Mouse (Mus musculus) embryonic facial prominence, embryonic 14.5 days (tissue): ENCODE results near the gene Snrpb. TPM values are rescaled to one million over a fixed set of nuclear protein-coding genes. Genes with fewer than 3 reads are reported as not detected.

Source experiments
- ATAC-seq: fragments of 200-750 bp; cut with Nextera tagmentation; 2 replicates; pipeline ENCODE4 v1.8.0; 2017; ENCODE audit warnings: low read depth, moderate number of reproducible peaks, moderate TSS enrichment
- DNase-seq: peaks from one replicate; pipeline ENCODE4 v3.0.0-alpha.2; 2015; ENCODE audit warnings: low spot score
- H3K27ac ChIP-seq: fragments of 300-500 bp; sonication (generic); replicated peaks from 2 replicates; pipeline ENCODE4 v1.5.1; 2014; ENCODE audit warnings: low read depth, mild to moderate bottlenecking, low read length, moderate library complexity
- H3K27me3 ChIP-seq: fragments of 300-500 bp; sonication (generic); replicated peaks from 2 replicates; pipeline ENCODE4 v1.6.1; 2014; ENCODE audit warnings: low read length; ENCODE audit not compliant: control insufficient read depth, insufficient read depth
- H3K36me3 ChIP-seq: fragments of 300-500 bp; sonication (generic); 2 replicates; pipeline ENCODE4 v1.6.1; 2014; ENCODE audit warnings: low read length, mixed read lengths; ENCODE audit not compliant: control insufficient read depth, insufficient read depth
- H3K4me1 ChIP-seq: fragments of 300-500 bp; sonication (generic); 2 replicates; pipeline ENCODE4 v1.6.1; 2014; ENCODE audit warnings: antibody characterized with exemption, low read length; ENCODE audit not compliant: control insufficient read depth, insufficient read depth
- H3K4me2 ChIP-seq: fragments of 300-500 bp; sonication (generic); 2 replicates; pipeline ENCODE4 v1.6.1; 2014; ENCODE audit warnings: low read depth, mild to moderate bottlenecking, low read length, moderate library complexity, mixed read lengths
- H3K4me3 ChIP-seq: fragments of 300-500 bp; sonication (generic); 2 replicates; pipeline ENCODE4 v1.5.1; 2014; ENCODE audit warnings: low read depth, mild to moderate bottlenecking, low read length
- H3K9ac ChIP-seq: fragments of 300-500 bp; sonication (generic); 2 replicates; pipeline ENCODE4 v1.6.1; 2014; ENCODE audit warnings: low read depth, mild to moderate bottlenecking, low read length, moderate library complexity, mixed read lengths
- H3K9me3 ChIP-seq: fragments of 300-500 bp; sonication (generic); 2 replicates; pipeline ENCODE4 v1.6.1; 2016; ENCODE audit warnings: low read length; ENCODE audit not compliant: control insufficient read depth
- WGBS: fragments of 180-500 bp; shearing (Covaris S2); extraction: QIAGEN DNeasy Blood & Tissue Kit; methylation state at CpG from one replicate; pipeline ENCODE4 v1.1.7; 2014; 5-methylcytosine and 5-hydroxymethylcytosine counted together
- polyA plus RNA-seq: library from polyadenylated mRNA; unstranded; fragments of >200 nt; fragmentation: Nextera tagmentation; extraction: Ambion mirVana; gene quantifications from 2 replicates; pipeline ENCODE4 v1.2.1, GENCODE M21; 2014

Gene Snrpb
- polyA plus RNA-seq, 1 experiment from 2014 or later = 472 TPM

DNA sequence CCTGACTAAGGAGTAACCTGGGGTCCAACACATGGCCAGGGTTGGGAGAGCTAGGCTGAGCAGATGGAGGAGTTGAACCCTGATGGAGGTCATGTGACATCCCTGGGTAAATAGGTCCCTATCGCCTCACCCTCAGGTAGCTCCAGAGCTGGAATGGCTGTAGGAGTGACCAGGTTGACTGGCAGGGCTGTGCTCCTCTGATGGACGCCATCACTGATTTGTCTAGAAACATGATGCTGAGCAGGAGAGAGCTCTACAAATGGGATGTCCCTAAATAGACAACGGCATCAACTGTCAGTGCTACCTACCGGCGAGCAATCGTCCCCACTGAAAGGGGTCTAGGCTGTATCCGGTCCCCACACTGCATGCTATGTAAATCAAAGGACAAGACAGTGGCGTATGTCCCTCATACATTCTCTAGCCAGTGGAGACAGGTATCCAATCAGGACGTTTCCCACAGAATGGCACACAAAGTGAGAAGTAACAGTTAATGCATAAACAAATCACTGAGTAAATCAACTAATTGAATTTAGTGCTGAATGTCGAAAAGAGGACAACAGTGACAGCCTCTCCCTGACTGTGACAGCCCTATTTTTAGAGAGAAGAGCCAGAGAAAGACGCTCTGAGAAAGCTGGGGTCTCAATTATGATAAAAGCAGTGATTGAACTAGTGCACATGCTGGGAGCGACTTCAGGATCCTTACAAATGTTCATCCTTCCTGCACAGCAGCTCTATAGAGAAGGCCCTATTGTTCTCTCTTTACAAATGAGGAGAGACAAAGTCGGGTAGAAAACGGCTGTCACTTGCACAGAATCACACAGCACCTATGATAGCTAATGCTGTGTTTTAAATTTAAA is 21.7 kb downstream of the Snrpb start:
- 69% methylated on average over 14 of the region's 14 CpGs for WGBS
- Histone ChIP-seq H3K9ac (no peak overlapping the region), H3K36me3 (no peaks in the 10 kb centered on the region), H3K4me2 (no peak overlapping the region), H3K4me1 (no peaks in the 10 kb centered on the region), H3K4me3 (no peak overlapping the region), H3K9me3 (no peaks in the 10 kb centered on the region), H3K27me3 (no peaks in the 10 kb centered on the region), H3K27ac (no peak overlapping the region)
- DNase-seq (no peak), ATAC-seq (no peak)

DNA sequence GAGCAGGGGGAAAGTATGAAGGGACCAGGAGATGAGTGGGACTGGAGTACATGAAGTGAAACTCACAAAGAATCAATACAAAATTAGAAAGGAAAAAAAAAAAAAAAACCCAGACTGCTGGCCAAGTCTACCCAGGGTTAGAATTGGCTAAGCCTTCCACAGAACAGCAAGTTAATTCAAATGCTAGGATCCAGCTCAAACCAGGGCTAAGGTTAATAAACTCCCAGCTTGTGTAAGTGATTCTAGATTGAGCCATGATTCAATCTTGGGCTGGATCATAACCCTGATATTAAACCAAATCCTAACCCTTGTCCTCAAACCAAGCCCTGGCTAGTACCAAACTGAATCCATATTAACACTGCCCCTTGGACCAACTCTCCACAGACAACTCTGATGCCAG is 23.4 kb downstream of the Snrpb start:
- Histone ChIP-seq H3K4me2 (no peak overlapping the region), H3K9me3 (no peaks in the 10 kb centered on the region), H3K27me3 (no peaks in the 10 kb centered on the region), H3K9ac (no peak overlapping the region), H3K4me3 (no peak overlapping the region), H3K36me3 (no peaks in the 10 kb centered on the region), H3K27ac (no peak overlapping the region), H3K4me1 (no peaks in the 10 kb centered on the region)
- DNase-seq (no peak), ATAC-seq (no peak)

DNA sequence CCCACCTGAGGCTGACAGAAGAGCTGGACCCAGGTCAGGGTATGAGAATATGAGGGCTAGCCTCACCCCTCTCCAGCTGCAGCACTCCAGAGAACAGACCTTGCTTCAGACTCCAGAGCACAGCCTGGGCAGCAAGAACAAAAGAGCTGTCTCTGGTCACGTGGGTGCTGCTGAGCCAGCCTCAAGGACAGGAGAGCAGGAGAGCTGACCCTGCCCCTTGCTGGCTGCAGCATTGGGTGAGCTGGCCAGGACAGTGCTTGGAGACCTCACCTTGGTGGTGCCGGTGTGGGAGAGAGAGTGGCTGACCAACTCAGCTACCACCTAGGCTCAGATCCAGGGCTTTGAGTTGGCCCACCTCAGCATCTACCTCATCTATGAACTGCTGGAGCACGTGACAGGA is 24.0 kb downstream of the Snrpb start:
- Histone ChIP-seq H3K36me3 (no peaks in the 10 kb centered on the region), H3K27me3 (no peaks in the 10 kb centered on the region), H3K4me1 (no peaks in the 10 kb centered on the region), H3K27ac (no peak overlapping the region), H3K9ac (no peak overlapping the region), H3K4me2 (no peak overlapping the region), H3K9me3 (no peaks in the 10 kb centered on the region), H3K4me3 (no peak overlapping the region)
- 74% methylated on average over 2 of the region's 3 CpGs for WGBS
- DNase-seq (no peak), ATAC-seq (no peak)

DNA sequence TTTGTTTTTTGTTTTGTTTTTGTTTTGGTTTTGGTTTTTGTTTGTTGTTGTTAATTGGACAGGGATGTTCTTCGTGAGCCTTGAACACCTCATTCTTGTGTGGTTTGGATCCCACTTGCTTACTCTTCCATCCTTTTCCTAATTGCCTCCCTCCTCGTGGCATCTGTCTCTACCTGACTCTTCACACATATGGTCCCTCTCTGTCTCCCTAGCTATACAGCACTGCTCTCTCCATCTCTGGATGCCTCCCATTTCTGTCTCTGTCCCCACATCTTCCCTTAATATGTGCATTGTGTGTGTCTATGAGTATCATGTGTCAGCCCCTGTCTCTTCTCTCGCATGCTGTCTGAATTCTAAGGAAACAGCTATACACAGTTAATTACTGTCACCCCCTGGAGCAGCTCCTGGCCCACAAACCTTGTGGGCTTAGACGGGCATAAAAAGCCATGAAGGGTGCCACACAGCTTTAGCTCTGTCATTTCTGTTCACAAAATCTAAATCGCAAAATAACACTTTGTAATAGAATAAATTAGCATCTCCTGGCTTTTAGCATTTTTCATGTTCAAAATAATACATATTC is 33.0 kb downstream of the Snrpb start:
- Histone ChIP-seq H3K27ac (no peak overlapping the region), H3K4me3 (no peak overlapping the region), H3K4me1 (no peaks in the 10 kb centered on the region), H3K4me2 (no peak overlapping the region), H3K27me3 (no peaks in the 10 kb centered on the region), H3K9ac (no peak overlapping the region), H3K36me3 (no peaks in the 10 kb centered on the region), H3K9me3 (no peaks in the 10 kb centered on the region)
- ATAC-seq (no peak), DNase-seq (no peak)
- WGBS = 62% methylated on average over 5 of the region's 5 CpGs

DNA sequence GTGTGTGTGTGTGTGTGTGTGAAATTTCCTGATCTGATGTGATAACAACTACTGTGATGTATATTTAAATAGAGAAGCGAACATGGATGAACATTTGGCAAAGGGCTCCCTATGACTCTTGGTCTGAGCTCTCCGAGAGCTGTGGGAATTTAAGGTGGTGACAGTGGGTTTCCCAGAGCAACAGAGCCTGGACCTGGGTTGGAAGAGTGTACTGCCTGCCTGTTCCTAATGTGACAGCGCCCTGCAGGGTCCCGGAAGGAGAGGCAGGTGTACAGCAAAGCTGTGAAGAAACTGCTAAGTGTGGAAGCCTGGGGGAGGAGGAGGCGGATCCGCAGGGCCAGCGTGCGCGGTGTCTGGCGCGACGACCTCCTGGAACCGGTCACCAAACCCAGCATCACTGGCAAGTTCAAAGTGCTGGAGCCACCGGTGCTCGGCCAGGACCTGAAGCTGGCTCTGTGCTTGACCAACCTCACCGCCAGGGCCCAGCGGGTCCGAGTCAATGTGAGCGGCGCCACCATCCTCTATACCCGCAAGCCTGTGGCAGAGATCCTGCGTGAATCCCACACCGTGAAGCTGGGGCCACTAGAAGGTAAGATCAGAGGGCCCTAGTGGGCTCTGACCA is 34.4 kb downstream of the Snrpb start:
- no peak for DNase-seq
- Histone ChIP-seq H3K36me3 (no peaks in the 10 kb centered on the region), H3K4me1 (no peaks in the 10 kb centered on the region), H3K27me3 (no peaks in the 10 kb centered on the region), H3K4me3 (no peak overlapping the region), H3K4me2 (no peak overlapping the region), H3K9ac (no peak overlapping the region), H3K9me3 (no peaks in the 10 kb centered on the region), H3K27ac (no peak overlapping the region)
- no peak for ATAC-seq
- WGBS = 85% methylated on average over 22 of the region's 23 CpGs

DNA sequence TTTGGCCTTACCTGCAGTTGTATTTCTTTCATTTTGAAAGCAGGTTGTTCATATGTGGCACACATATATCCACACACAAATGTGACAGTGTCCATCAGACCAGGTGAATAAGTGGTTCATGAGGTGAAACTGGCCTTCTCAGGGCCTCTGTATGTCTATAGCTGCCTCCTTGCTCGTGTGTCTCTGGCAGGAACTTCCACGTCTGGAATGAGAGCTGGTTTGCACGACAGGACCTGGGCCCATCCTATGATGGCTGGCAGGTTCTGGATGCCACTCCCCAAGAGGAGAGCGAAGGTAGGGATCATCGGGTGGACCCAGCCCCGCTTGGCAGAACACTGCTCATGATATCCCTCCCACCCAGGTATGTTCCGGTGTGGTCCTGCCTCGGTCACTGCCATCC is 36.2 kb downstream of the Snrpb start:
- Histone ChIP-seq H3K27ac (no peak overlapping the region), H3K9me3 (no peaks in the 10 kb centered on the region), H3K9ac (no peak overlapping the region), H3K4me2 (no peak overlapping the region), H3K27me3 (no peaks in the 10 kb centered on the region), H3K4me1 (no peaks in the 10 kb centered on the region), H3K36me3 (no peaks in the 10 kb centered on the region), H3K4me3 (no peak overlapping the region)
- DNase-seq = no peak
- 94% methylated on average over 8 of the region's 8 CpGs for WGBS
- no peak for ATAC-seq

DNA sequence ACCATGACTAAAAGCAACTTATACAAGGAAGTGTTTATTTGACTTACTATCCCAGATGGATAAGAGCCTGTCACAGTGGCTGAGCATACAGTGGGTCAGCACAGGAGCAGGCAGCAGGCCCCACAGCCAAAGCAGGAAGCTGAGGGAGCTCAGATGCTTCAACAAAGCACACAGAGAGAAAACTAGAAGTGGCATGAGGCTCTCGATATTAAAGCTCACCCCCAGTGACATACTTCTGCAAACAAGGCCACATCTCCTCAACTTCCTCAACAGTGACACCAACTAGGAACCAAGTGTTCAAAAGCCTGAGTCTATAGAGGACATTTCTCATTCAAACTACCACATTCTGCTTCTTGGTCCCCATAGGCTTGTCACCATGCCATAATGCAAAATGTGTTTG is 49.5 kb downstream of the Snrpb start:
- 67% methylated on average over 1 of the region's 1 CpGs for WGBS
- Histone ChIP-seq H3K27ac (no peak overlapping the region), H3K4me1 (no peaks in the 10 kb centered on the region), H3K9me3 (no peaks in the 10 kb centered on the region), H3K4me3 (no peak overlapping the region), H3K27me3 (no peaks in the 10 kb centered on the region), H3K4me2 (no peak overlapping the region), H3K9ac (no peak overlapping the region), H3K36me3 (no peaks in the 10 kb centered on the region)
- no peak for DNase-seq
- no peak for ATAC-seq

DNA sequence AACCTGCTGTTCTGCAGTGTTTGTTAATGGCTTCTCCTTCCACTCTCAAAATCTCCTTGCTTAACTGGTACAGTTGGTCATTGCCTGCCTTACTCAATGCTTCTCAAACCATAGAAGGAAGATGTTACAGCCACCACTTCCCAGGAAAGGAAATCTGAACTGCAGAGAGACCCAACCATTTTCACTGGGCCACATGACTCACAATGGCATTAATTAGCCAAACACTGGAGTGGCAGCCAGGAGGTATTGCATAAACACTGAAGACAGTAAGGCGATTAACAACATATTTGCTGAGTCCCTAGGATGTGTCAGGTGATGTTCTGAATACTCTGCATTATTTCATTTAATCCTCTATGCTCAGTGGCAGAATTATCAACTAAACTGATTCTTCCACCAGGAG is 53.1 kb downstream of the Snrpb start:
- Histone ChIP-seq H3K4me1 (no peaks in the 10 kb centered on the region), H3K9ac (no peak overlapping the region), H3K36me3 (no peaks in the 10 kb centered on the region), H3K27me3 (no peaks in the 10 kb centered on the region), H3K27ac (no peak overlapping the region), H3K9me3 (no peaks in the 10 kb centered on the region), H3K4me2 (no peak overlapping the region), H3K4me3 (no peak overlapping the region)
- WGBS = 71% methylated on average over 1 of the region's 1 CpGs
- ATAC-seq = no peak
- DNase-seq = no peak
